Mouse (Mus musculus) inflammation-experienced regulatory T-cells (primary cell): ENCODE data around the gene Slc30a10. TPM values are rescaled to one million over a fixed set of nuclear protein-coding genes. Genes with fewer than 3 reads are reported as not detected.

ENCODE experiments used
- polyA plus RNA-seq, 2 experiments: library from polyadenylated mRNA; unstranded; fragments of 100-300 nt; shearing (Covaris generic); gene quantifications; one replicate each; pipeline ENCODE4 v1.2.1; 2017

Slc30a10 gene
- not detected for polyA plus RNA-seq

GRCm38 (mm10) chr1:185454575-185454954, at the start of gene Slc30a10:
Gene Slc30a10, plus strand, starts transcription at chr1:185454848.

Other genes with a start within 250 kb of the Slc30a10 start
- 10 to 100 TPM; 41.9 to 45.7 TPM for gene Iars2, start 125.5 kb upstream of the Slc30a10 start, polyA plus RNA-seq
- 10 to 100 TPM; 13.4 to 16.9 TPM for gene Bpnt1, start 122.7 kb upstream of the Slc30a10 start, polyA plus RNA-seq
- 10 to 100 TPM; 94.1 to 96.8 TPM for gene Eprs, start 91.8 kb upstream of the Slc30a10 start, polyA plus RNA-seq